Mouse (Mus musculus) layer of hippocampus, postnatal 36 days (tissue): ENCODE measurements around the gene Tcf20. TPM values are rescaled to one million over a fixed set of nuclear protein-coding genes. Genes with fewer than 3 reads are reported as not detected.

Experiments used
- DNase-seq, 2 experiments: peaks; one replicate each; pipeline ENCODE4 v3.0.0; 2022
- total RNA-seq, 2 experiments: library from RNA; stranded (reverse); gene quantifications; 2 replicates each; pipeline ENCODE4 v1.2.3; 2021

The Tcf20 gene
- total RNA-seq = 100 to 1,000 TPM; 212 to 230 TPM

GRCm38 (mm10) chr15:82987732-82988112 is at the start of gene Tcf20:
Gene Tcf20 (minus strand): TSS chr15:82987872.
- DNase-seq = peak; percentile 93

- no peak for DNase-seq
These were observed 49.3 kb upstream of the Tcf20 start for GRCm38 (mm10) chr15:83036900-83037519.

- no peak for DNase-seq
These were observed 48.4 kb upstream of the Tcf20 start for GRCm38 (mm10) chr15:83036089-83036488.

- peak; percentile 63 to 69 for DNase-seq
These were observed 46.8 kb upstream of the Tcf20 start for GRCm38 (mm10) chr15:83034275-83034977.

GRCm38 (mm10) chr15:83032981-83033541 is 45.4 kb upstream of the Tcf20 start, which contains the start of gene Nfam1:
Gene Nfam1 (minus strand): TSS chr15:83033306.
- no peak for DNase-seq

- DNase-seq = no peak
These were observed 43.2 kb upstream of the Tcf20 start for GRCm38 (mm10) chr15:83030884-83031283.

- DNase-seq = no peak
These were observed 42.4 kb upstream of the Tcf20 start for GRCm38 (mm10) chr15:83029725-83030718.

- DNase-seq = no peak
These were observed 38.5 kb upstream of the Tcf20 start for GRCm38 (mm10) chr15:83026129-83026528.

- no peak for DNase-seq
These were observed 37.5 kb upstream of the Tcf20 start for GRCm38 (mm10) chr15:83025041-83025760.

- DNase-seq = no peak
These were observed 35.3 kb upstream of the Tcf20 start for GRCm38 (mm10) chr15:83022947-83023346.

- DNase-seq = peak; percentile 72 to 79
These were observed 23.5 kb upstream of the Tcf20 start for GRCm38 (mm10) chr15:83010990-83011664.

- no peak for DNase-seq
These were observed 22.8 kb upstream of the Tcf20 start for GRCm38 (mm10) chr15:83010423-83010822.

GRCm38 (mm10) chr15:83009532-83009931 is 21.9 kb upstream of the Tcf20 start:
- no peak for DNase-seq

GRCm38 (mm10) chr15:83008761-83009423 is 21.2 kb upstream of the Tcf20 start:
- no peak for DNase-seq

GRCm38 (mm10) chr15:83007346-83007920 is 19.8 kb upstream of the Tcf20 start:
- no peak for DNase-seq

- DNase-seq = peak; percentile 90 to 91
These were observed 15.2 kb upstream of the Tcf20 start for GRCm38 (mm10) chr15:83002665-83003548.

GRCm38 (mm10) chr15:82998811-82999221 is 11.1 kb upstream of the Tcf20 start:
- DNase-seq = no peak

- no peak for DNase-seq
These were observed 8.8 kb upstream of the Tcf20 start for GRCm38 (mm10) chr15:82996431-82996830.

- DNase-seq = peak in 1 of 2 experiments; percentile 25
These were observed 7.6 kb upstream of the Tcf20 start for GRCm38 (mm10) chr15:82995239-82995638.
